Mouse (Mus musculus): ENCODE measurements around the gene Bri3bp. TPM values are rescaled to one million over a fixed set of nuclear protein-coding genes. Genes with fewer than 3 reads are reported as not detected.
A peak's percentile ranks its signal among the peaks of the same experiment; 100 is the strongest.

The Bri3bp gene
- polyA plus RNA-seq, 1 experiment from 2014 or later = 54.7 TPM

DNA sequence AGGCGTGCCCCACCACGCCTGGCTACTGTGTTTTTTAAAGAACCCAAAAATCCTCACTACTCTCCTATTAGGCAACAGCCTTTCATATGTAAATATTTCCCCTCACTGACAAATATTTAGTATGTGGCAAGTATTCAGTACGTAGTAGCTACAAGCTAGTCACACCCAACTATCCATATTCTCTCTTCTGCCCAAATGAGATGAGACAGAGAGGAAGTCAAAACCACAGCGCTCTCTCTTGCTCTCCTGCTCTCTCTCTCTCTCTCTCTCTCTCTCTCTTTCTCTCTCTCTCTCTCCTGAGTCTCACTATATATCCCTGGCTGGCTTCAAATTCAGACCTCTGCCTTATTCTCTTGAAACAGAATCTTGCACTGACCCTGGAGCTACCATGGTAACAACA, 3.2 kb downstream of the Bri3bp start:
- Histone ChIP-seq H3K27ac (replicated peaks) (no peak overlapping the region), H3K27me3 (ENCODE audit: low read depth, poor library complexity, severe bottlenecking) (no peaks in the 10 kb centered on the region), H3K4me3 (no peak overlapping the region), H3K9me3 (replicated peaks) (no peaks in the 10 kb centered on the region), H3K4me1 (peaks cover 22% of the 10 kb centered on the region), H3K36me3 (peaks cover 36% of the 10 kb centered on the region)
- 91% methylated on average over 4 of the region's 4 CpGs for WGBS
- DNase-seq (ENCODE audit: low spot score) = no peak

DNA sequence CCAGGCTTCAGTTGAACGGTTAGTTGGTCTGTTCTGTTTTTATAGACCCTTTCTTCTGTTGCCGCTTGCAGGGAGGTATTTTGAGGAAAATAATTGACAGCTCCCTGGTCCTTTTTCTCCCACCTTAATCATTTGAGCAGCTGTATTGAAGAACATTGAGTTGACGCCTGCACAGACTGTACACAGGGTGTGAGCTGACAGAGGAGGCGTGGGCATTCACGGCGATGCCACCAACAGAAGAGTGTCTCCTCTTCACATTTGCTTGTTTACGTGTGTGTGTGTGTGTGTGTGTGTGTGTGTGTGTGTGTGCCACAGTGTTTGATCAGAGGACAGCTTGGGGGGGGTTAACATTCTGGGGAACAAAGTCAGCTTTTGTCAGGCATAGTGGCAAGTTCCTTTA, 5.0 kb downstream of the Bri3bp start:
- H3K36me3 ChIP-seq = peaks cover 44% of the 10 kb centered on the region
- no peak overlapping the region for H3K27ac ChIP-seq (replicated peaks)
- DNase-seq (ENCODE audit: low spot score) = no peak
- peaks cover 15% of the 10 kb centered on the region for H3K4me1 ChIP-seq
- H3K27me3 ChIP-seq (ENCODE audit: low read depth, poor library complexity, severe bottlenecking) = no peaks in the 10 kb centered on the region
- H3K4me3 ChIP-seq = no peak overlapping the region
- 91% methylated on average over 7 of the region's 7 CpGs for WGBS
- H3K9me3 ChIP-seq (replicated peaks) = no peaks in the 10 kb centered on the region

DNA sequence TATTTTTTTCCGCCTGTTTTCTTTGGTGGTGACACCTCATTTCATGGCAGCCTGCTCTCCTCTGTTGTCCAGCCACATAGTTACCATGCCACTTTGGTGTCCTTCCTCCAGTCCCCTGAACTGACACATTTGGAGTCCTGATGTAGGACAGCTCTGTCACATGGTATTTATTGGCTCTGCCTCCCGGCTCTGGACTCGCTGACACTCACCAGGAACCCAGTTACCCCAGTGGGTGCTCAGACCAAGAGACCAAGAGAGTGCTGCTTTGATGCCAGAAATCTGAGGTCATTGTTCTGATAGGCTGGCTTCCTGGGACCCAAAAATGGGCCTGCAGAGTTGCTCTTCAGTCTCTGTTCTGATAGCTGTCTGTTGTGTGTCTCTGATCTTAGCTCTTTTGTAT, 6.7 kb downstream of the Bri3bp start:
- WGBS = 90% methylated on average over 3 of the region's 3 CpGs
- H3K36me3 ChIP-seq = peaks cover 61% of the 10 kb centered on the region
- DNase-seq (ENCODE audit: low spot score) = no peak

DNA sequence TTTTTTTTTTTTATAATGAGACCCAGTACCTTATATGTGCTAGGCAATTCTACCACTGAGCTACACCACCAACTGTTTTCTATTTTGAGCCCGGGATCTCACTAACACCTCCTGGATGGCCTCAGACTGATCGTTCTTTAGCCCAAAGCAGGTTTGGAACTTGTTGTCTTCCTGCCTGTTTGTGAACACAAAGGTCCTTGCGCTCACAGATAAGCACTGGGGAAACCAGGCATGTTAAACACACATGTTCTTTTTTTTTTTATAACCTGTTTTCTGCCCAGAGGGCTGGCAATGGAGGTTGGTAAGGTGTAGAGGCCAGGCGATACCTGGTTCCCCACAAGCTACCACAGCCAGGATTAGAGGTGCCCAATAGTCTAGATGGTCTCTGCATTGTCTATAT, 7.3 kb downstream of the Bri3bp start:
- H3K4me1 ChIP-seq = 0 out of 2 replicates have a peak, but pooled peaks cover under 1% of the 10 kb centered on the region
- H3K9me3 ChIP-seq (replicated peaks) = no peaks in the 10 kb centered on the region
- H3K27ac ChIP-seq (replicated peaks) = no peak overlapping the region
- DNase-seq (ENCODE audit: low spot score) = no peak
- 90% methylated on average over 4 of the region's 4 CpGs for WGBS
- H3K27me3 ChIP-seq (ENCODE audit: low read depth, poor library complexity, severe bottlenecking) = no peaks in the 10 kb centered on the region
- H3K36me3 ChIP-seq = peaks cover 61% of the 10 kb centered on the region
- H3K4me3 ChIP-seq = no peak overlapping the region

More for the DNA sequence above, 6.7 kb downstream of the Bri3bp start:
- Histone ChIP-seq H3K27ac (replicated peaks) (no peak overlapping the region), H3K27me3 (ENCODE audit: low read depth, poor library complexity, severe bottlenecking) (no peaks in the 10 kb centered on the region), H3K4me1 (peaks cover 3% of the 10 kb centered on the region; the same call in 1 of the 2 replicates), H3K4me3 (no peak overlapping the region), H3K9me3 (replicated peaks) (no peaks in the 10 kb centered on the region)

DNA sequence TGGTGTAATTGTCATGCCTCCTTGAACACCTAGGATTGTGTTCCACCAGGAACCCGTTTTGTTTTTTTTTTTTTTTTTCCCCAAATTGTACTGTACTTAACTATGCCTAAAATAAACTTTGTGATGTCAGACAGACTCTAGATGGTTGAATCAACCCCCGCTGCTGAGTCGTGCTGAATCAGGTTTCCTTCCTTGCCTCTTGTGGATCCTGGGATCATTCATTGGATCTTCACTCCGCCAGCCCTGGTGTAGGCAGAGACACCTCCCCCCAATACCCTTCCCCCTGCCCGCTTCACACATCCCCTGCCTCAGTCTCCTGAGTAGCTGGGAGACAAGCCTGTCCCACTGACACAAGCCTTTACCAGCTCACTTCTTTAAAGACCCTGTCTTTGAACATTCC, 7.9 kb downstream of the Bri3bp start:
- no peaks in the 10 kb centered on the region for H3K9me3 ChIP-seq (replicated peaks)
- 85% methylated on average over 5 of the region's 5 CpGs for WGBS

DNA sequence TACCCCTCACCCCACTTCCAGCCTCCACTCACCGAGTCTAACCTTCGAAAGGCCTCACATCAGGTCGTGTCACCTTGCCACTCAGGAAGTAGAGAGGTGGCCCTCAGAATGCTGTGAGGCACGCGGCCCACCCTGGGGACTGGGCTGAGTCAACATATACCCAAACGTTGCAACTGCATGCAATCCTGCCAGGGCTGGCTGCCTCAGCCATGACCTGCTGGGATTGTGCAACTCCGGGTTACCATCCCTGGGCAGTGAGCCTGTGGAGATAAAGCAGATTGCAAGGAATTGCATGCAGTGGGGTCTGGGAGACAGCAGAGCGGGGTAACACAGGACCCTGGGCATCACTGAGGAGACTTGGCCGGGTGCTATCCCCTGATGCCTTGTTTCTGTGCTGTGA, 11.2 kb downstream of the Bri3bp start:
- Histone ChIP-seq H3K27ac (replicated peaks) (no peak overlapping the region), H3K4me3 (no peak overlapping the region), H3K36me3 (peaks cover 70% of the 10 kb centered on the region), H3K27me3 (ENCODE audit: low read depth, poor library complexity, severe bottlenecking) (no peaks in the 10 kb centered on the region), H3K4me1 (no peaks in the 10 kb centered on the region), H3K9me3 (replicated peaks) (no peaks in the 10 kb centered on the region)
- 92% methylated on average over 9 of the region's 9 CpGs for WGBS
- DNase-seq (ENCODE audit: low spot score) = no peak

More for the DNA sequence above, 7.9 kb downstream of the Bri3bp start:
- H3K36me3 ChIP-seq = peaks cover 62% of the 10 kb centered on the region
- no peak overlapping the region for H3K4me3 ChIP-seq
- no peak for DNase-seq (ENCODE audit: low spot score)
- H3K27ac ChIP-seq (replicated peaks) = no peak overlapping the region
- no peaks in the 10 kb centered on the region for H3K27me3 ChIP-seq (ENCODE audit: low read depth, poor library complexity, severe bottlenecking)
- H3K4me1 ChIP-seq = no peaks in the 10 kb centered on the region

DNA sequence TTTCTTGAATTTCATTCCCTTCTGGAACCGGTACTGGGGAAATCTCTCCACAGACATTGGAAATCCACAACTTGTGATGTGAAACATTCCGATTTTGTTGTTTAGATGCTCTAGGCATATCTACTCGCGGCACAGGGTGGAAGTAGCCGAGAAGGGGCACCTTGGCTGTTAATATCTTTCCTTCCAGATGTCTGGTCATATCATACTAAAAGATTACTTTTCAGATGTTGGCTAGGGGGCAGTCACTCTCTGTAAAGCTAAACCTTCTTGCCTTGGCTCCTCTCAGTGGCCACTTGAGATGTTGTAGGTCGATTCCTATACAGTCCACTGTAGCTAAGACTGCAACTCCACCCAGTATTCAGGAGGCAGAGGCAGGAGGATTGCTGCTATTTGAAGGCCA, 14.7 kb downstream of the Bri3bp start:
- no peaks in the 10 kb centered on the region for H3K27me3 ChIP-seq (ENCODE audit: low read depth, poor library complexity, severe bottlenecking)
- H3K36me3 ChIP-seq = peaks cover 58% of the 10 kb centered on the region
- H3K27ac ChIP-seq (replicated peaks) = no peak overlapping the region
- H3K4me3 ChIP-seq = no peak overlapping the region
- H3K9me3 ChIP-seq (replicated peaks) = no peaks in the 10 kb centered on the region
- H3K4me1 ChIP-seq = no peaks in the 10 kb centered on the region
- DNase-seq (ENCODE audit: low spot score) = no peak
- WGBS = 96% methylated on average over 6 of the region's 6 CpGs

DNA sequence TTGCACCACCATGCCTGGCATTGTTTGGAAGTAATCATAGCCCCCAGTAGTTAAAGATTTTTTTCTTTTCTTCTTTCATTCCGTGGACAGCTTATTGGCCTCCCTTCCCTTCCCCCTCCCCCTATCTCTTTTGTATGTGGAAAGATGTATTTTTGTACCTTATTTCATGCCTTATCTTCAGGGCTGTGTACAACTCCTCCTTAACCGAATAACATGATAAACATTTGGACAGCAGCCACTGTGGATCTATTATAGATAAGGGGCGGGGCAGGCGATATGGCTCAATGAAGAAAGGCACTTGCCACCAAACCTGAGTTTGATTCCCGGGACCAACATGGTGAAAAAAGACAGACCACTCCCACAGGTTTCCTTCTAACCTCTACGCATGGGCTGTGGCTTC, 16.2 kb downstream of the Bri3bp start:
- H3K4me1 ChIP-seq = no peaks in the 10 kb centered on the region
- no peak overlapping the region for H3K4me3 ChIP-seq
- H3K27me3 ChIP-seq (ENCODE audit: low read depth, poor library complexity, severe bottlenecking) = no peaks in the 10 kb centered on the region
- no peak for DNase-seq (ENCODE audit: low spot score)
- H3K9me3 ChIP-seq (replicated peaks) = no peaks in the 10 kb centered on the region
- WGBS = 92% methylated on average over 6 of the region's 6 CpGs
- H3K27ac ChIP-seq (replicated peaks) = no peak overlapping the region
- peaks cover 44% of the 10 kb centered on the region for H3K36me3 ChIP-seq

DNA sequence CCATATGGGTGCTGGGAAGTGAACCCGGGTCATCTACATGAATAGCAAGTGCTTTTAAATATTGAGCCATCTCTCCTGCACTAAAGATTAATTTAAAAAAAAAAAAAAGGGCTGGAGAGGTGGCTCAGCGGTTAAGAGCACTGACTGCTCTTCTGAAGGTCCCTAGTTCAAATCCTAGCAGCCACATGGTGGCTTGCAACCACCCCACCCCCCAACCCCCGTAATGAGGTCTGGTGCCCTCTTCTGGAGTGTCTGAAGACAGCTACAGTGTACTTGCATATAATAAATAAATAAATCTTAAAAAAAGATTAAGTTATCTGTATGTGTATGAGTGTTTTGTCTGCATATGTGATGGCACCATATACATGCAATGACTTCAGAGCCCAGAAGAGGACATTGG, 19.2 kb downstream of the Bri3bp start:
- Histone ChIP-seq H3K36me3 (peaks cover 14% of the 10 kb centered on the region), H3K4me1 (peaks cover 9% of the 10 kb centered on the region), H3K9me3 (replicated peaks) (no peaks in the 10 kb centered on the region), H3K27ac (replicated peaks) (no peak overlapping the region), H3K27me3 (ENCODE audit: low read depth, poor library complexity, severe bottlenecking) (no peaks in the 10 kb centered on the region), H3K4me3 (no peak overlapping the region)
- no peak for DNase-seq (ENCODE audit: low spot score)
- WGBS = 87% methylated on average over 3 of the region's 3 CpGs

DNA sequence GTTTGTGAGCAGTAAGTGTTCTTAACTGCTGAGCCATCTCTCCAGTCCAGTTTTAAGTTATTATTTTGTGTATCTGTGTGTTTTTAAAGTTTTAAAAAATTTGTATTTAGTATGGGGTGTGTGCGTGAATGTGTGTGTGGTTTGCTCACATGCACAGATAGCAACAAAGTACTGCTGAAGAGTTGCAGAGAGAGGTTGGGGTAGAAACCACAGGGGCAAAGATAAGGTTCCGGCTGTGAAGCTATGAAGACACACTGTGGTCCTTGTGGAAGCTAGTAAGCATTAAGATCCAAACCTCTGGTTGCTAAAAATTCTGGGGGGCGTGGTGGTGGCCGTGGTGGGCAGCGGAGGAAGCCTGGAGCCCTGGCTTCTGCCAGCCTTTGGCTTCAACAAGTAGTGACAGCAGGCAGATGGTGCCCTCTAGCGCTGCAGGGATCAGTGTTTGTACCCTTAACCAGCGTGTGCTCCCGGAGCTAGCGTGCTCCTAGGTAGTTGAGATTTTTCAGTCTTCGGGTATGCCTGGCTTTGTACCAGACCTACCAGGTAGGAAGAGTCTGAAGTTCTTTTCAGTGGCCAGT, 20.6 kb downstream of the Bri3bp start:
- H3K36me3 ChIP-seq = no peaks in the 10 kb centered on the region; the same call in 1 of the 2 replicates
- H3K27ac ChIP-seq (replicated peaks) = no peak overlapping the region
- no peaks in the 10 kb centered on the region for H3K27me3 ChIP-seq (ENCODE audit: low read depth, poor library complexity, severe bottlenecking)
- no peak overlapping the region for H3K4me3 ChIP-seq
- peaks cover 9% of the 10 kb centered on the region for H3K4me1 ChIP-seq
- 61% methylated on average over 10 of the region's 10 CpGs for WGBS
- H3K9me3 ChIP-seq (replicated peaks) = no peaks in the 10 kb centered on the region
- DNase-seq (ENCODE audit: low spot score) = no peak

DNA sequence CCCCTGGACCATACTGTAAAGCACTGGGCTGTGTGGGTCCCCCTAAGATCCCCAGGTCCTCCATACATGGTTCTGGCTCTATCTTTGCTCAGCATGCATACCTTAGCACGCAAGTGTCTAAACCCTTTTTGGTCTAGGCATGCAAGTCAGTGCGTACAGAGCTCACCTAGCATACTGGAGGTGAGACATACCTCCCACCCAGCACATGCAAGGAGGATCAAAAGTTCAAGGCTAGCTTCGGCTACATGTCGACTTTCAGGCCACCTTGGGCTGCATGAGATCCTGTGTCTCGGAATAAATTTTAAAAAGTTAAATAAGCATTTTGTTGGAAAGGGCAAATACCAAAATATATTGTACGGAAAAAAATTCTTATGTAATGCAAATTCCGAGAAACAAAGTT, 23.8 kb downstream of the Bri3bp start:
- DNase-seq (ENCODE audit: low spot score) = no peak
- Histone ChIP-seq H3K27ac (replicated peaks) (peak overlapping the region; percentile 70), H3K36me3 (no peaks in the 10 kb centered on the region), H3K27me3 (ENCODE audit: low read depth, poor library complexity, severe bottlenecking) (no peaks in the 10 kb centered on the region), H3K9me3 (replicated peaks) (no peaks in the 10 kb centered on the region), H3K4me3 (peak overlapping the region; percentile 51), H3K4me1 (peaks cover 9% of the 10 kb centered on the region)
- 51% methylated on average over 7 of the region's 7 CpGs for WGBS

DNA sequence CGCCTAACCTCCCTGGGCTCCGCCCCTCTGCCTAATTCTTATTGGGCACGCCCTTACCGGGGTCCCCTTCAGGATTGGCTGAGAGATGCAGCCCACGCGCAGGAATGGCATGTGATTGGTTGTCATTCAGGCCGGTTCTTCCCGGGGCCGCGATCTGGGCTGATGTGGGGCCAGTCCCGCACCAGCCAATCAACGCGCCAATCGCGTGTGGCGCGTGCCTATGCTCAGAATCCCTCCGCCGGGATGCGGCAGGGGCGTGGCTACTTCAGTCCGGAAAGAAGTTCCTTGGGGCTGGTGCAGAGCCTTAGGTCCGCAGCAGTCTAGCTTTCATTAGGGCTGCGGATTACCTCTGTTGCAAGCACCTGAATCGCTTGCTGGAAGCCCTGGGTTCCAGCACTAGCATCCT, 24.3 kb downstream of the Bri3bp start:
- Histone ChIP-seq H3K4me3 (peak overlapping the region; percentile 51), H3K27ac (replicated peaks) (peak overlapping the region; percentile 80), H3K27me3 (ENCODE audit: low read depth, poor library complexity, severe bottlenecking) (no peaks in the 10 kb centered on the region), H3K9me3 (replicated peaks) (no peaks in the 10 kb centered on the region), H3K36me3 (no peaks in the 10 kb centered on the region), H3K4me1 (peaks cover 9% of the 10 kb centered on the region)
- under 1% methylated on average over 25 of the region's 25 CpGs for WGBS
- peak; percentile 98 for DNase-seq (ENCODE audit: low spot score)

DNA sequence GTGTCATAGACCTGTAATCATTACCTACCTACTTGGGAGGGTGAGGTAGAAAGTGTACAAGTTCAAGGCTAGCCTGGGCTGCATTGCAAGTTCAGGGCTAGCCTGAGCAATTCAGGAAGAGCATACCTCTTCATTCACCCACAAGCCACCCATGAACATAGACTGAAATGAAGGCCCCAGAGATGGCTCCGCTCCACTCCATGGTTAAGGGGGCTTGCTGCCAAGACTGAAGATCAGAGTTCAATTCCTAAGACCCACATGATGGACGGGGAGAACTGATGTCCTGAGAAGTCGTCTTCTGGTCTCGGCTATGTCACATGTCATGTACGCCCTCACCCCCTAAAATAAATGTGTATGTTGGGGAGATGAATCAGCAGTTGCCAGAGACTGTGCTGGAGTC, 25.1 kb downstream of the Bri3bp start:
- H3K27ac ChIP-seq (replicated peaks) = peak overlapping the region; percentile 80
- H3K4me1 ChIP-seq = peaks cover 9% of the 10 kb centered on the region
- no peaks in the 10 kb centered on the region for H3K27me3 ChIP-seq (ENCODE audit: low read depth, poor library complexity, severe bottlenecking)
- DNase-seq (ENCODE audit: low spot score) = no peak
- H3K36me3 ChIP-seq = no peaks in the 10 kb centered on the region
- H3K9me3 ChIP-seq (replicated peaks) = no peaks in the 10 kb centered on the region
- H3K4me3 ChIP-seq = peak overlapping the region; percentile 51; the same call in 1 of the 2 replicates
- WGBS = 95% methylated on average over 5 of the region's 5 CpGs

DNA sequence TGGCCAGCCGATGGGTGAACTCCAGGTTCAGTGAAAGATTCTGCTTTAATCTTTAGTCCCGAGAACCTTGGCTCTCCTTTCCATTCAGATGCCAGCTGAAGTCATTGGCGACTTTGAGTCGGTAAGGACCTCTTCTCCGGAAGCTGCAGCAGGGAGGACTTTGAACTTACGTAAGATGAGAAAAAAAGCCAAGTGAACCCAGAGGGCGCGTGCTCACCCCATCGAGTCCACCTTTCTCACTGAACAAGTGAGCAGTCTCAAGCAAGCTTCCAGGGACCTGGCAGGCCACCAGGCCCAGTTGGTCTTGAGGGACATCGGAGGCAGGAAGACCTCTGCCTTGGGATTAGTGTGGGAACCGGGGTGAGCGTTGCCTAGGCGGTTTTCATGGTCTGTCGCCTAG, 25.9 kb downstream of the Bri3bp start:
- peak overlapping the region; percentile 80; the same call in 1 of the 2 replicates for H3K27ac ChIP-seq (replicated peaks)
- H3K9me3 ChIP-seq (replicated peaks) = no peaks in the 10 kb centered on the region
- DNase-seq (ENCODE audit: low spot score) = no peak
- H3K4me3 ChIP-seq = no peak overlapping the region
- H3K4me1 ChIP-seq = peaks cover 9% of the 10 kb centered on the region
- H3K27me3 ChIP-seq (ENCODE audit: low read depth, poor library complexity, severe bottlenecking) = no peaks in the 10 kb centered on the region
- 87% methylated on average over 14 of the region's 14 CpGs for WGBS
- H3K36me3 ChIP-seq = no peaks in the 10 kb centered on the region
